Mouse (Mus musculus) hematopoietic stem cell, adult 5-6 weeks (primary cell): ENCODE measurements around the gene Alkbh8. TPM values are rescaled to one million over a fixed set of nuclear protein-coding genes. Genes with fewer than 3 reads are reported as not detected.

Experiments used
- total RNA-seq: library from RNA; stranded (forward); fragments of 172-1452, 232-1000 nt; gene quantifications from 2 replicates; pipeline ENCODE4 v1.2.3, GENCODE M21; 2017

Gene Alkbh8
- total RNA-seq, 1 experiment from 2014 or later: 24.8 TPM

Other genes with a start within 250 kb of the Alkbh8 start
- gene Cwf19l2, start 68.5 kb downstream of the Alkbh8 start, total RNA-seq: 57.9 and 65.2 TPM in 2 replicates
- 0.19 and 0.65 TPM in 2 replicates for gene Gucy1a2, start 197.6 kb downstream of the Alkbh8 start, total RNA-seq